Mouse (Mus musculus) stomach, postnatal 0 days (tissue): ENCODE measurements at regions not wholly inside any gene's neighbourhood (a gene's known extent, or its start where the extent isn't known, plus 50 kb on each side); places are given as distances from the start of the nearest gene placed in this dataset.

Source experiments
- CTCF ChIP-seq: IDR thresholded peaks from 2 replicates; pipeline ENCODE4 v1.5.1; 2016; ENCODE audit warnings: antibody characterized with exemption, low read depth, mild to moderate bottlenecking, moderate library complexity
- EP300 ChIP-seq: optimal IDR thresholded peaks from 2 replicates; pipeline ENCODE3; 2016; ENCODE audit warnings: antibody characterized with exemption

GRCm38 (mm10) chr1:137588304-137589300, 586.9 kb downstream of the Ptprc start:
- no peak for TF ChIP-seq EP300
- TF ChIP-seq CTCF, result no peak
